Mouse (Mus musculus) liver, postnatal 0 days (tissue): Measurements from ENCODE around the gene Mad1l1. TPM values are rescaled to one million over a fixed set of nuclear protein-coding genes. Genes with fewer than 3 reads are reported as not detected.

Source experiments
- ATAC-seq: fragments of 200-750 bp; cut with Nextera tagmentation; 2 replicates; pipeline ENCODE4 v1.8.0; 2017; ENCODE audit warnings: mild to moderate bottlenecking, moderate library complexity
- DNase-seq: peaks from one replicate; pipeline ENCODE4 v3.0.0-alpha.2; 2016
- H3K27ac ChIP-seq: fragments of 300-500 bp; sonication (generic); 2 replicates; pipeline ENCODE4 v1.5.1; 2014; ENCODE audit warnings: antibody characterized with exemption, moderate library complexity, mild to moderate bottlenecking, low read depth
- H3K27me3 ChIP-seq: fragments of 300-500 bp; sonication (generic); 2 replicates; pipeline ENCODE4 v1.6.1; 2014; ENCODE audit warnings: low read length, control low read depth, mixed read lengths; ENCODE audit not compliant: insufficient read depth
- H3K36me3 ChIP-seq: fragments of 300-500 bp; sonication (generic); replicated peaks from 2 replicates; pipeline ENCODE4 v1.6.1; 2014; ENCODE audit warnings: mild to moderate bottlenecking, control low read depth, low read length, moderate library complexity, mixed read lengths; ENCODE audit not compliant: insufficient read depth
- H3K4me1 ChIP-seq: fragments of 300-500 bp; sonication (generic); 2 replicates; pipeline ENCODE4 v1.6.1; 2014; ENCODE audit warnings: antibody characterized with exemption, mild to moderate bottlenecking, control low read depth; ENCODE audit not compliant: insufficient read depth
- H3K4me2 ChIP-seq: fragments of 300-500 bp; sonication (generic); 2 replicates; pipeline ENCODE4 v1.6.1; 2014; ENCODE audit warnings: low read depth, mild to moderate bottlenecking, low read length, moderate library complexity, mixed read lengths
- H3K4me3 ChIP-seq: fragments of 300-500 bp; sonication (generic); 2 replicates; pipeline ENCODE4 v1.5.1; 2014; ENCODE audit warnings: low read depth, low read length
- H3K9ac ChIP-seq: fragments of 300-500 bp; sonication (generic); replicated peaks from 2 replicates; pipeline ENCODE4 v1.6.1; 2014; ENCODE audit warnings: mild to moderate bottlenecking, moderate library complexity
- H3K9me3 ChIP-seq: fragments of 300-500 bp; sonication (generic); 2 replicates; pipeline ENCODE4 v1.6.1; 2016; ENCODE audit warnings: mild to moderate bottlenecking, control low read depth, low read length, mixed read lengths
- CTCF ChIP-seq: sonication (generic); IDR thresholded peaks from 2 replicates; pipeline ENCODE4 v1.5.1; 2016; ENCODE audit warnings: antibody characterized with exemption, low read depth
- EP300 ChIP-seq: IDR thresholded peaks from 2 replicates; pipeline ENCODE4 v1.6.1; 2016; ENCODE audit warnings: antibody characterized with exemption, low read depth, mild to moderate bottlenecking
- WGBS: fragments of 180-500 bp; shearing (Covaris S2); extraction: QIAGEN DNeasy Blood & Tissue Kit; methylation state at CpG from one replicate; pipeline ENCODE4 v1.1.7; 2014; ENCODE audit not compliant: insufficient replicate concordance; 5-methylcytosine and 5-hydroxymethylcytosine counted together
- polyA plus RNA-seq: library from polyadenylated mRNA; unstranded; fragments of >200 nt; fragmentation: Nextera tagmentation; extraction: Ambion mirVana; gene quantifications from 2 replicates; pipeline ENCODE4 v1.2.1, GENCODE M21; 2015

Gene Mad1l1
- polyA plus RNA-seq, 1 experiment from 2014 or later: 17.0 TPM

DNA sequence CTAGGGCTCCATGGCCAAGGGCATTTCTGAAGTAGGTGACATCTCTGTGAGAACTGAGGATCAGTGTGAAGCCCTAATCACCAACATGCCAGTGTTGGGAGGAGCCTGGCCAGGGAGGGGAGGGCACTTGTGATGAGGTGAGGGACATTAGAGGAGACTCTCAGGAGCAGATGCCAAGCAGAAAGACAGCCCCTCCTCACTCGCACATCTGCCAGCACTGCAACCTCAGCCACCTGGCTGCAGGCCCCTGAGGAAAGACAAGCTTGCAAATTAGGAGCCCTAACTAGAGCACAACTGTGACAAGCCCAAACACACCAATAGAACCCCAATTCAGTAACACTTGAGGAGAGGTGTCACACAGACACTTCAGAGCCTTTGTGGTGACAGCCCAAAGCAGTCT, 120.2 kb downstream of the Mad1l1 start:
- DNase-seq (no peak), ATAC-seq (no peak)
- Histone ChIP-seq H3K9ac (no peak overlapping the region), H3K4me3 (no peak overlapping the region), H3K9me3 (no peaks in the 10 kb centered on the region), H3K4me1 (peaks cover 14% of the 10 kb centered on the region), H3K36me3 (no peaks in the 10 kb centered on the region), H3K27ac (no peak overlapping the region), H3K27me3 (no peaks in the 10 kb centered on the region), H3K4me2 (no peak overlapping the region)
- TF ChIP-seq CTCF: no peak
- TF ChIP-seq EP300: no peak
- 88% methylated on average over 1 of the region's 1 CpGs for WGBS

- whole genome bisulfite sequencing: 19% methylated on average over 4 of the region's 4 CpGs
- H3K36me3 ChIP-seq: peaks cover 5% of the 10 kb centered on the region
- no peaks in the 10 kb centered on the region for H3K27me3 ChIP-seq
- peak; percentile 64; the same call in 1 of the 2 replicates for ATAC-seq
- H3K9me3 ChIP-seq: no peaks in the 10 kb centered on the region
- H3K9ac ChIP-seq: no peak overlapping the region
- H3K4me3 ChIP-seq: no peak overlapping the region
- no peak for TF ChIP-seq EP300
- TF ChIP-seq CTCF: peak; percentile 87
- peaks cover 10% of the 10 kb centered on the region for H3K4me1 ChIP-seq
- no peak overlapping the region for H3K4me2 ChIP-seq
- H3K27ac ChIP-seq: no peak overlapping the region
- DNase-seq: peak; percentile 83
These were observed 123.6 kb downstream of the Mad1l1 start for GRCm38 (mm10) chr5:140197705-140198104.

- H3K27ac ChIP-seq: no peak overlapping the region
- no peak overlapping the region for H3K9ac ChIP-seq
- H3K9me3 ChIP-seq: no peaks in the 10 kb centered on the region
- peaks cover 9% of the 10 kb centered on the region for H3K36me3 ChIP-seq
- DNase-seq (no peak), ATAC-seq (no peak)
- no peak overlapping the region for H3K4me2 ChIP-seq
- H3K27me3 ChIP-seq: no peaks in the 10 kb centered on the region
- TF ChIP-seq CTCF: no peak
- no peak for TF ChIP-seq EP300
- H3K4me1 ChIP-seq: peaks cover 13% of the 10 kb centered on the region
- WGBS: 87% methylated on average over 3 of the region's 3 CpGs
- no peak overlapping the region for H3K4me3 ChIP-seq
These were observed 124.9 kb downstream of the Mad1l1 start for GRCm38 (mm10) chr5:140196446-140196845.

DNA sequence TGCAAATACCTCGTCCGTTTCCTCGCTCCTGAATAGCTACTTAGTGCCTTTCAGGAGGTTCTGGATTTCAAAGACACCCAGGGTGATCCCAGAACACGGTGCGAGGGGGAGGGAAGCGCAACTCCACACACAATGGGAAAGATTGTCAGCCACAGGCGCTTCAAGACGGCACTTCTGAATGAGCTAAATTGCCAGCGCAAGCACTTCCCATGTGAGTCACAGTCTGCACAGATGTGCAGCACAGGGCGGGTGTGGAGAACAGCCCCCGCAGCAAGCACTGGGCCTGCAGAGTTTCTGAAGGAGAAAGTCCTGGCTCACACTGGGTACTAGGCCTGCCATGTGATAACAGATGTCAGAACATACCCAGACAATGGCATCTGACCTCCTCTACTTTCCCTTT, 127.2 kb downstream of the Mad1l1 start:
- 79% methylated on average over 11 of the region's 11 CpGs for whole genome bisulfite sequencing
- Histone ChIP-seq H3K4me1 (peaks cover 9% of the 10 kb centered on the region), H3K4me2 (no peak overlapping the region), H3K36me3 (peaks cover 9% of the 10 kb centered on the region), H3K27me3 (no peaks in the 10 kb centered on the region), H3K9me3 (no peaks in the 10 kb centered on the region), H3K9ac (no peak overlapping the region), H3K27ac (no peak overlapping the region), H3K4me3 (no peak overlapping the region)
- ATAC-seq (no peak), DNase-seq (no peak)
- TF ChIP-seq CTCF (no peak), EP300 (no peak)

GRCm38 (mm10) chr5:140191539-140191938, 129.8 kb downstream of the Mad1l1 start:
- WGBS: 57% methylated on average over 4 of the region's 4 CpGs

DNA sequence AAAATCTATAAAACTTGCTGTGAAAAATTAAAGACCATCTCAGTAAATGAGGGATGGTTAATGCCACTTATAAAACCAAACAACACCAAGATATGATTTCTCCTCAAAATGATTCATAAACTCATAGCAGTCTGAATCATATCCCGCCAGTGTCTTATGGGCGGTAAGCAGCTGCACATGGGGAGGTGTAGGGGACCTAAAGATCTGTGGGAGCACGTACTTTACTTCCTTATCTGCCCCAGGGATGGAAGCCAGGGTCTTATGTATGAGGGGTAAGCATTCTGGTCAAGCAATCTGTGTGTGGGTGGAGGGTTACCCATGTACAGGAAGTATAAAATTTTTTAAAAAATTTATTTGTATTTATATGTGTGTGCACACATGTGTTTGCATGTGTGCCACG, 135.0 kb downstream of the Mad1l1 start:
- WGBS: 74% methylated on average over 4 of the region's 4 CpGs
- no peak for ATAC-seq
- TF ChIP-seq CTCF (no peak), EP300 (no peak)

More at GRCm38 (mm10) chr5:140191539-140191938, 129.8 kb downstream of the Mad1l1 start:
- no peak overlapping the region for H3K27ac ChIP-seq
- H3K27me3 ChIP-seq: no peaks in the 10 kb centered on the region
- DNase-seq: no peak
- H3K36me3 ChIP-seq: peaks cover 9% of the 10 kb centered on the region
- no peak for TF ChIP-seq EP300
- TF ChIP-seq CTCF: no peak
- H3K4me1 ChIP-seq: peaks cover 9% of the 10 kb centered on the region
- H3K9ac ChIP-seq: no peak overlapping the region
- no peak overlapping the region for H3K4me2 ChIP-seq
- H3K4me3 ChIP-seq: no peak overlapping the region
- ATAC-seq: peak; percentile 72
- H3K9me3 ChIP-seq: no peaks in the 10 kb centered on the region

GRCm38 (mm10) chr5:140185757-140186156, 135.6 kb downstream of the Mad1l1 start:
- TF ChIP-seq EP300 (no peak), CTCF (no peak)
- WGBS: 79% methylated on average over 6 of the region's 6 CpGs

More for the DNA sequence above, 135.0 kb downstream of the Mad1l1 start:
- Histone ChIP-seq H3K4me2 (no peak overlapping the region), H3K27me3 (no peaks in the 10 kb centered on the region), H3K4me1 (peaks cover 2% of the 10 kb centered on the region; the same call in 1 of the 2 replicates), H3K4me3 (no peak overlapping the region), H3K9ac (no peak overlapping the region), H3K9me3 (no peaks in the 10 kb centered on the region), H3K27ac (no peak overlapping the region), H3K36me3 (no peaks in the 10 kb centered on the region)
- no peak for DNase-seq

More at GRCm38 (mm10) chr5:140185757-140186156, 135.6 kb downstream of the Mad1l1 start:
- ATAC-seq (no peak), DNase-seq (no peak)
- no peak overlapping the region for H3K4me2 ChIP-seq
- no peak overlapping the region for H3K27ac ChIP-seq
- H3K4me1 ChIP-seq: 0 out of 2 replicates have a peak, but pooled peaks cover 2% of the 10 kb centered on the region
- no peaks in the 10 kb centered on the region for H3K9me3 ChIP-seq
- H3K4me3 ChIP-seq: no peak overlapping the region
- H3K9ac ChIP-seq: no peak overlapping the region
- no peaks in the 10 kb centered on the region for H3K36me3 ChIP-seq
- no peaks in the 10 kb centered on the region for H3K27me3 ChIP-seq
